Mouse (Mus musculus): Measurements from ENCODE around the gene Tmem45a2.
A peak's percentile ranks its signal among the peaks of the same experiment; 100 is the strongest.
"Not testable (repeated sequence)": the region's sequence is repeated elsewhere in the genome, so short reads cannot be mapped to it uniquely, and the experiment has no call there.

Gene Tmem45a2

GRCm38 (mm10) chr16:57071132-57071639 lies at the start of gene Tmem45a2:
Gene Tmem45a2 (minus strand): TSS chr16:57071372.
- no peak for DNase-seq (ENCODE audit: low read depth, low spot score)

- no peak for DNase-seq (ENCODE audit: low read depth, low spot score)
These were observed 46.4 kb upstream of the Tmem45a2 start for GRCm38 (mm10) chr16:57117562-57117961.

- DNase-seq (ENCODE audit: low read depth, low spot score) = no peak
These were observed 44.9 kb upstream of the Tmem45a2 start for GRCm38 (mm10) chr16:57116066-57116465.

GRCm38 (mm10) chr16:57106185-57106960 lies 35.2 kb upstream of the Tmem45a2 start:
- DNase-seq (ENCODE audit: low read depth, low spot score) = no peak

GRCm38 (mm10) chr16:57101174-57101573 lies 30.0 kb upstream of the Tmem45a2 start:
- no peak for DNase-seq (ENCODE audit: low read depth, low spot score)

- no peak for DNase-seq (ENCODE audit: low read depth, low spot score)
These were observed 28.5 kb upstream of the Tmem45a2 start for GRCm38 (mm10) chr16:57099572-57100237.

- no peak for DNase-seq (ENCODE audit: low read depth, low spot score)
These were observed 27.4 kb upstream of the Tmem45a2 start for GRCm38 (mm10) chr16:57098468-57099144.

GRCm38 (mm10) chr16:57092911-57093605 lies 21.9 kb upstream of the Tmem45a2 start:
- DNase-seq (ENCODE audit: low read depth, low spot score) = no peak

GRCm38 (mm10) chr16:57092460-57092859 lies 21.3 kb upstream of the Tmem45a2 start:
- DNase-seq (ENCODE audit: low read depth, low spot score) = peak; percentile 42

GRCm38 (mm10) chr16:57079577-57079976 lies 8.4 kb upstream of the Tmem45a2 start:
- DNase-seq (ENCODE audit: low read depth, low spot score) = no peak

- no peak for DNase-seq (ENCODE audit: low read depth, low spot score)
These were observed 4.8 kb upstream of the Tmem45a2 start for GRCm38 (mm10) chr16:57075986-57076385.

- no peak for DNase-seq (ENCODE audit: low read depth, low spot score)
These were observed 9.1 kb downstream of the Tmem45a2 start for GRCm38 (mm10) chr16:57062045-57062444.

- DNase-seq (ENCODE audit: low read depth, low spot score) = no peak
These were observed 14.2 kb downstream of the Tmem45a2 start for GRCm38 (mm10) chr16:57056995-57057394.

GRCm38 (mm10) chr16:57049974-57050373 lies 21.2 kb downstream of the Tmem45a2 start:
- DNase-seq (ENCODE audit: low read depth, low spot score) = no peak

GRCm38 (mm10) chr16:57038600-57038999 lies 32.6 kb downstream of the Tmem45a2 start:
- no peak for DNase-seq (ENCODE audit: low read depth, low spot score)

- DNase-seq (ENCODE audit: low read depth, low spot score) = no peak
These were observed 40.9 kb downstream of the Tmem45a2 start for GRCm38 (mm10) chr16:57030150-57030885.

- DNase-seq (ENCODE audit: low read depth, low spot score) = not testable (repeated sequence)
These were observed 72.9 kb downstream of the Tmem45a2 start for GRCm38 (mm10) chr16:56998283-56998682.
